Mouse (Mus musculus) cerebellum, adult 9-11 months (tissue): ENCODE data around the gene Gnat3.

Source experiments
- DNase-seq: peaks from one replicate; pipeline ENCODE4 v3.0.0; 2022

Gnat3 gene

DNA sequence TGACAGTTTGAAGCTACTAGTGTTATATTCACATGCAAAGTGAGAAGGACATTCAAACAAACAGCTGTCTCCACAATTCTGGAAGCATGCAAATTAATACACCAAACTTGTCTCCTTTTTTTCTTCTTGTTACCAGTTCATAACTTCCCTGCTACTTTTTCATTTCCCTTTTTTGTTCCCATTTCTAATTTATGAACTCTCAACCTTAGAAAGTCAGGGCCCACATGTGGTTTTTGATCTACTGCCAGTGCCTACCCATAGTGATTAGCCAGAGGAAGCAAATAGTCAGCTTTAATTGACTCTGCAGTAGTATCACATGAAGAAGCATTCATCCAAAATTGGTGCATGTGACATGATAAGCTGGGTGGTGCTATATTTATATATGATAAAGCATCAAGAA is 44.7 kb downstream of the Gnat3 start:
- DNase-seq: no peak

DNA sequence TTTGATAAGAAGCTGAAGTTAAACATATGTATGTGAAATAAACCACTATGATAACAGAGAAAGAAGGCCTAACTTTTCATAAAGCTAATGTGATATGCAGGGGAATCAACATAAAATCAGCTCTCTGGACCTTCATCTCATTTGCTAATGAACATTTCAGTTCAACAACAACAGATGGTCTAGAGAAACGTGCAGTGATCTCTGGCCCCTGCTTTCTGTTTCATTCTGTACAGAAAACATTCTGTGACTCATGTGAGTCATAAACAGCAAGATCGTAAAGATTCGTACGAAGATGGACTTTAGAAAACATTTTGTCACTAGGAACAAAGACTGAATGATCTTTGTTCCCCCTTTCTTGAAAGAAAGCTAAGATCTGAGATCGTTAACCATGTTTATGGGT is 48.0 kb downstream of the Gnat3 start:
- no peak for DNase-seq

DNA sequence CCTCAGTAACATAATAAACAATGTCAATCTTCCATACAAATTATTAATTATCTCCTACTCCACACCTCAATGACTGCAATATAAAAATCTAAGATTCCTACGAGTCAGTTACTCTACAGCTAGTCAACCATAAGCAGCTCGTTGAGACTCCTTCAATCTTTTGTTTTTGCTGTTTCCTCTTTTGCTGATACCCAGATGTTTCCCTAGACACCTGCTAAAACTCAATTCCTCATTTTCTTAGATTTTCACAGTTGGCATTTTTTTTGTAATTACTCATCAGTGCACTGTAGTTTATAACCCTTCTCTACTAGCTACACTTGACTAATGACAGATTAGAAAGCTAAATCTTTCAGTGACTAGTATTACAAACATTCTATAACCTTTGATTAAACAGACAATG is 50.8 kb downstream of the Gnat3 start:
- no peak for DNase-seq

DNA sequence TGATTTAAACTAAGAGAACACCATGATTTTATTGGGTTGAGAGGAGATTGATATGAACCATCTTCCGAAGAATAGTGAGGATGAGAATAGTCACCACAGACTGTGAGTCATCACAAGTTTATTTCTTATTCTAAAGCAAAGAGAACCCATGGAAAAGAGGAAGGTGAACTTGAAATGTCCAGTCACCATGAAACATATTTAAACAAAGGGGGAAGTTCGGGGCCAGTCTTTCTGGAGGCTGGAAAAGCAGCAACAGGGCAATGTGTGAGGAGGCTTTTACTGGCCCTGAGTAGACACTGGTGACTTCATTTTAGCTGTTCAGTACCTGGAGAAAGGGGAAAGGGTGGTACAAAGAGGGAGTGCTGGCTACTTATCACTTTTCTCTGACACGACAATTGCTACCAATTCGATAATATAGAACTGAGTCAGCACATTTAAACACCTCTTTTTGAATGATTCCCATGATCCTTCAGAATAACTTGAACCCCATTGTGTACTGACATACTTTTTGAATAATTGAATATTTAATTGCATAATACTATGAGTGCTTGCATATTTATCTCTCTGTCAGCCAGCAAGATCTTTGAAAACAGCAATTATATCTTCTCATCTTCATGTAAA is 52.0 kb downstream of the Gnat3 start:
- DNase-seq: no peak

DNA sequence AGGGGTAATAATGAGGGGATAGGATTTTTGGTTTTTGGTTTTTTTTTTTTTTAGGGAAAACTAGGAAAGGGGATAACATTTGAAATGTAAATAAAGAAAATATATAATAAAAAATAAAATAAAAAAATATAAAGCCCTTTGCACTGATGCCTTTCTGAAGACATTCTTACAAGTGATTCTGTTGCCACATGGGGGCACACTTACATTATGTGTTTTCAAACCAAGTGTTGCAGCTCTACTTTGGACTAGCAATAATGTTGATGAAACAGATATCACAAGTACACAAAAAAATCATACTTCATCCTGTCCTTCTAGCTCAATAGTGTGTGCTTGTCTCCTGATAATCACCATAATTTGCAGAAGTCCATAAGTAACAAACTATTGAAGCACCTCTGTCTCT is 61.0 kb downstream of the Gnat3 start:
- DNase-seq: no peak

DNA sequence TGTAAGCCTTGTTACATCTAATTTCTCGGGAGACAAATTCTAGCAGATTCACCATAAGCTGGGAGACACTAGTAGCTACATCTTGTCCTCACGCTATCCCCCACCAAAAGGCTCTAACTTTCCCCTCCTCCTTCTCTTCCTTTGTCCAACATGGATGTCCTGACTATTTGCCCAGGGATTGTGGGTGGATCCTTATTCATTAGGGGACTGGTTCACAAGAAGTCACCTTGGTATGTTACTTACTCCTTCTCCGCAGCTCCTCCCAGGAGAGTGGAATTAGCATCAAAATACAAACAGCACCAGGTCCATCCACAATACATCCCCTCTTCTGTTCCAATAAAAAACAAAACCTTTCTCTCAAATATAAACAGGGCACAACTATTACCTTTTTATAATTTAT is 65.2 kb downstream of the Gnat3 start:
- no peak for DNase-seq

DNA sequence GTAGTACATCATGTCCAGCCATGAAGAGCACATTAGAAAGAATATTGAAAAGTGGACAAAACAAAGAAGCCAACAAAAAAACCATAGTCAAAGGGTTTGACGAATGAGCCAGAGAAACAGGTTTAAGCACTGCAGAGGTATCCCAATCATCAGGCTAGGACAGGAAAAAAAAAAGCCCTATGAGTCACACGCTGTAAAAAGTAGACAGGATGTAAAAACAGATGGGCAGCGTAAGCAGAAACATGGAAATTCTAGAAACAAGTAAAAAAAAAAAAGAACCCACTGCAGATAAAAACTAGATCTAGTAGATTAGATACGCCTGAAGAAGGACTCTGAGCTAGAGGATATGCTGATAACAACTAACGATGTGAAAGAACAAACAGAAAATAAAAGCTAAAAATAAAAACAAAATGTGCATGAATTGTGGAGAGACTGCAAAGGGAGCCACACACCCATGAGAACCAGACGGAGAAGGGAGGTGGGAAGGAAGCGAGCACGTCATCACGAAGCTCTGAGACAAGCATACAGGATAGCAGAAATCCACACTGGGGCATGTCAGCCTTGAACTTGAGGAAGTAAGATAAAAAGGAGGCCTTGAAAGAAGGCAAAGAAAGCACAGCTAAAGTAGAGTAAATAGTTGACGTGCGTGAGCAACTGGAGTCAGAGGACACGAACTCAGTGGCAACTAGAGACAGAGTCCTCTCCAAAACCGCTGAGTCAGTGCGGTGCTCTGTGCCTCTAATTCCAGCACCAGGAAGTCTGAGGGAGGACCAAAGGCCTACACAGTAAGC is 73.7 kb downstream of the Gnat3 start:
- DNase-seq: no peak

DNA sequence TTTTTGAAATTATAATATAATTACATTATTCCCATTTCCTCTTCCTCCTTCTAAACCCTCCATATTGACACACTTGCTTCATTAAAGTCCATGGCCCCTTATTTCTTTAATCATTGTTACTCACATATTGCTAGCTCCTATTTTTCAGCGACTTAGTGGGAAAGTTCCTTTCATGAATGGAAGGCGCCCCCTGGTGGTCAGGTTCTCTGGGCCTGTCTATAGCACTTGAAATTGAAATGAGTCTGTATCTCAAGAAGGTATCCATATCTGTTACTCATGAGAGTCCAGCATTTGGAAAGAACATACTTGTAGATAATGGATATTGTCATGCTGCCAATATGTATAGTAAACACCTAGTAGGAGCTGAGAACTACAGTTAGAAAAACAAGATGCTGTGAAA is 80.7 kb downstream of the Gnat3 start:
- no peak for DNase-seq

DNA sequence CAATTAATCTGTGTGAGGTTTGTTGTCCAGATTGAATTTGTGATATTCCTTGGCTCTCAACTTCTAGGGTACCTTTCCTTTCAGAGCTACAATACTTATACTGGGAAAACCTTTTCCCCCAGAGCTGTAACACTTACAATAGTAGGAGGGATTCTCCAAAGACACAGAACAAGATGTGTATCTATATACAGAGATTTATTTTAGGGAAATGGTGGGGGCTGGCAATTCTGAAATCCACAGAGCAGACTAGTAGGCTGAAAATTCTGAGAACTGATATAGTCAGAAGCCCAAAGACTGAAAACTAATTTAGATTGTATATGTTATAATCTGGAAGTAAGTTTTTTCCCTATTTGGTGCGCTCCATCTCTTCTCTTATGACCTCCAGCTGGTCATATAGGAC is 86.5 kb downstream of the Gnat3 start:
- DNase-seq: no peak

DNA sequence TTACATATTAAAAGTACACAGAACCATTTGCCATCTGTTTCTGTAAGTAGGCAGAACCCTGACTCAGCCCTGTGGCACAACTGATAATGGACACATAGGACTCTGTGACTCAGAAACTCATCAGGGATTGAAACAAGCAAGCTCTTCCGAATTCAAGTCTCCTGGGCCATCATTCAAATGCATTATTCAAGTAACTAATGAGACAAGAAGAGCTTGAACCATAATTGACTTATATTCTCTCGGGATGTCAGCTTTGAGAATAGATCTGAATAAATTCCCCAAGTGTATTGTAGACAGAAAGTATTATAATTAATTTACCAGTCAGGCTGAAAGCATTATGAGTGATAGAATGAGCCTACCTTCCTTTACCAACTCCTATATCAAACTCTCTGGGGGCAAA is 93.0 kb downstream of the Gnat3 start:
- no peak for DNase-seq
